Mouse (Mus musculus) kidney, postnatal 36 days (tissue): ENCODE measurements around the gene Fam171a1.
"Not testable (repeated sequence)": the region's sequence is repeated elsewhere in the genome, so short reads cannot be mapped to it uniquely, and the experiment has no call there.

Source experiments
- DNase-seq, 2 experiments: peaks; one replicate each; pipeline ENCODE4 v3.0.0; 2021 to 2022; ENCODE audit warnings: mixed read lengths in 2 of 2

Fam171a1 gene

GRCm38 (mm10) chr2:3113866-3114265 lies at the start of gene Fam171a1:
Gene Fam171a1, plus strand, starts transcription at chr2:3114224.
- DNase-seq, result peak in 1 of 2 experiments; percentile 46

GRCm38 (mm10) chr2:3069140-3069539 lies 44.9 kb upstream of the Fam171a1 start:
- no peak for DNase-seq

- not testable (repeated sequence) for DNase-seq
Observed at GRCm38 (mm10) chr2:3088361-3088760, 25.7 kb upstream of the Fam171a1 start.

GRCm38 (mm10) chr2:3089274-3089673 lies 24.8 kb upstream of the Fam171a1 start:
- DNase-seq, result peak; percentile 37 to 53

- DNase-seq, result no peak
Observed at GRCm38 (mm10) chr2:3096101-3096500, 17.9 kb upstream of the Fam171a1 start.

GRCm38 (mm10) chr2:3099971-3100370 lies 14.1 kb upstream of the Fam171a1 start:
- no peak for DNase-seq

GRCm38 (mm10) chr2:3101292-3101957 lies 12.6 kb upstream of the Fam171a1 start:
- DNase-seq, result no peak

GRCm38 (mm10) chr2:3102360-3102759 lies 11.7 kb upstream of the Fam171a1 start:
- peak; percentile 58 to 71 for DNase-seq

- DNase-seq, result no peak
Observed at GRCm38 (mm10) chr2:3107471-3107870, 6.6 kb upstream of the Fam171a1 start.

GRCm38 (mm10) chr2:3108431-3108830 lies 5.6 kb upstream of the Fam171a1 start:
- DNase-seq, result no peak

- DNase-seq, result no peak
Observed at GRCm38 (mm10) chr2:3108834-3109233, 5.2 kb upstream of the Fam171a1 start.

GRCm38 (mm10) chr2:3117855-3118202 lies 3.8 kb downstream of the Fam171a1 start:
- DNase-seq, result no peak

- peak; percentile 90 to 97 for DNase-seq
Observed at GRCm38 (mm10) chr2:3118203-3118941, 4.3 kb downstream of the Fam171a1 start.

GRCm38 (mm10) chr2:3118969-3119368 lies 4.9 kb downstream of the Fam171a1 start:
- DNase-seq, result no peak

GRCm38 (mm10) chr2:3119371-3119935 lies 5.4 kb downstream of the Fam171a1 start:
- no peak for DNase-seq

GRCm38 (mm10) chr2:3122571-3122970 lies 8.5 kb downstream of the Fam171a1 start:
- DNase-seq, result peak; percentile 38 to 43

- DNase-seq, result no peak
Observed at GRCm38 (mm10) chr2:3127256-3127883, 13.3 kb downstream of the Fam171a1 start.

- DNase-seq, result no peak
Observed at GRCm38 (mm10) chr2:3128344-3128871, 14.4 kb downstream of the Fam171a1 start.

- DNase-seq, result peak; percentile 72 to 89
Observed at GRCm38 (mm10) chr2:3128910-3129309, 14.9 kb downstream of the Fam171a1 start.

- no peak for DNase-seq
Observed at GRCm38 (mm10) chr2:3132473-3132872, 18.4 kb downstream of the Fam171a1 start.

- peak; percentile 84 to 92 for DNase-seq
Observed at GRCm38 (mm10) chr2:3134580-3135296, 20.7 kb downstream of the Fam171a1 start.

- no peak for DNase-seq
Observed at GRCm38 (mm10) chr2:3135297-3135684, 21.3 kb downstream of the Fam171a1 start.

- DNase-seq, result peak; percentile 88 to 90
Observed at GRCm38 (mm10) chr2:3138308-3138707, 24.3 kb downstream of the Fam171a1 start.
